Comparison of ENCODE assay signal across 8 mouse cellular contexts in the genomic region with DNA sequence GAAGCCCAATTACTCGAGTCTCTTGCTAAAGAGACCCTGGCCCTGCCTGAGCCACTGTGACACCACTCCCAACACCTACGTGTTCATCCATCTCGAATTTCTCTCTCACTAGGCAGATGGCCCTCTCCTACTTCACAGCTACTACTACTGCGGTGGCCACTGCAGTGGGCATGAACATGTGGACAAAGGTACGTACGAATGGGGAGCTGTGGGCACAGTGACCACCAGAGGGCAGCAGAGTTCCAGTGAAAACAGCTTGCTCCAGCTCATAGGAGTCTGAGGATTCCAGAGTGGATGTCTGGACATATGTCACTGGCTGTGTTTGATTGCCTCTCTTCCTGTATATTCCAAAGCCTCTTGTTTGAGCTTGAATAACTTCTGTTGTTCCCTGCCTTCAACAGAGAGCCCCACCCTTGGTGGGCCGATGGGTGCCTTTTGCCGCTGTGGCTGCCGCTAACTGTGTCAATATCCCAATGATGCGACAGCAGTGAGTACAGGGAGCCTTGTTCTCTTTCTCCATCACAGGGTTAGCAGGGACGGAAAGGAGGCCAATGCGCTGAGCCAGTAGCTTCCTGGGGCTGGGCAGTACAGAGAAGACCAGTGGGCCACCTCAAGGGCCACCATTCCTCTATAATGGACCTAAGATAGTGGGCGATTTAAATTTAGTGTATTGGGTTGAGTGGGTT. TPM values are rescaled to one million over a fixed set of nuclear protein-coding genes. Genes with fewer than 3 reads are reported as not detected.
DNase-seq lines count a peak whose midpoint lies in the region; ATAC-seq and TF ChIP-seq lines count a peak whose summit lies in the region.

No protein-coding gene starts in this region.

- H3K27me3 ChIP-seq in hindbrain, embryonic 15.5 days = no peaks in the 10 kb centered on the region
- H3K27me3 ChIP-seq in megakaryocyte, embryonic 14.5 days (replicated peaks) = no peaks in the 10 kb centered on the region

- no peak overlapping the region for H3K27ac ChIP-seq in hindbrain, embryonic 15.5 days (replicated peaks)
- H3K27ac ChIP-seq in left cerebral cortex, adult 2 months = no peak overlapping the region

- intact Hi-C loops in left cerebral cortex, adult 2 months (cut with DNase I) = loop anchor here (1.0 to 5.0 kb wide), 3 partner anchors 69 to 152 kb away; partner anchors contain the start of gene Cyp17a1

- no peak overlapping the region for H3K9ac ChIP-seq in hindbrain, embryonic 15.5 days

- H3K4me3 ChIP-seq in hindbrain, embryonic 15.5 days = no peak overlapping the region
- H3K4me3 ChIP-seq in left cerebral cortex, adult 2 months = no peak overlapping the region
- H3K4me3 ChIP-seq in megakaryocyte, embryonic 14.5 days (replicated peaks) = peak overlapping the region; percentile 34

- no peaks in the 10 kb centered on the region for H3K9me3 ChIP-seq in hindbrain, embryonic 15.5 days
- H3K9me3 ChIP-seq in megakaryocyte, embryonic 14.5 days = no peaks in the 10 kb centered on the region

- WGBS in hindbrain, embryonic 15.5 days = 57% methylated on average over 13 of the region's 13 CpGs

- H3K4me2 ChIP-seq in hindbrain, embryonic 15.5 days = no peak overlapping the region

- peak; percentile 80 for ATAC-seq in hindbrain, embryonic 15.5 days (ENCODE audit: low FRiP score, low read depth)

- DNase-seq in NIH3T3 (ENCODE audit: low read depth) = peak; percentile 91
- DNase-seq in cerebellum, adult 9-10 months = peak; percentile 88
- DNase-seq in frontal cortex, postnatal 10 days (ENCODE audit: low spot score in 2 of 2) = peak; percentile 62 to 76
- DNase-seq in left cerebral cortex, adult 2 months (ENCODE audit: extremely low spot score in 1 of 2, low spot score in 2 of 2) = peak; percentile 82 to 87
- peak; percentile 90 to 91 for DNase-seq in right cerebral cortex, adult 2 months (ENCODE audit: low spot score in 2 of 2)
- peak; percentile 67 for DNase-seq in urinary bladder, adult 2 months (ENCODE audit: low spot score)

- no peaks in the 10 kb centered on the region for H3K4me1 ChIP-seq in hindbrain, embryonic 15.5 days (replicated peaks)
- peaks cover 7% of the 10 kb centered on the region; the same call in 1 of the 2 replicates for H3K4me1 ChIP-seq in megakaryocyte, embryonic 14.5 days

- peaks cover 16% of the 10 kb centered on the region; the same call in 1 of the 2 replicates for H3K36me3 ChIP-seq in hindbrain, embryonic 15.5 days
- H3K36me3 ChIP-seq in megakaryocyte, embryonic 14.5 days (replicated peaks; ENCODE audit: low read length) = peaks cover 40% of the 10 kb centered on the region

- peak; percentile 100 for TF ChIP-seq CTCF in left cerebral cortex, adult 2 months (IDR thresholded peaks at IDR 0.05)

RNA-seq across cellular contexts. Expression of gene Wbp1l, which starts 10.9 kb away (rescaled TPM):
- 37.4 and 41.1 TPM in 2 replicates for polyA plus RNA-seq in hindbrain, embryonic 15.5 days (2015; fragmentation: Nextera tagmentation; extraction: Ambion mirVana)
- 10 to 100 TPM; 36.8 to 42.6 TPM for total RNA-seq in left cerebral cortex, adult 2 months (2021)
- polyA plus RNA-seq in megakaryocyte, embryonic 14.5 days (2012; ENCODE audit: insufficient read depth, low replicate concordance) = 43.5 and 51.0 TPM in 2 replicates
- 60.0 and 70.2 TPM in 2 replicates for polyA plus RNA-seq in urinary bladder, adult 2 months (2012; rRNA removed)

RNA-seq across cellular contexts. Expression of gene Sfxn2, which starts 14.8 kb away (rescaled TPM):
- 10.2 and 11.3 TPM in 2 replicates for polyA plus RNA-seq in hindbrain, embryonic 15.5 days (2015; fragmentation: Nextera tagmentation; extraction: Ambion mirVana)
- 1 to 10 TPM; 4.6 to 7.4 TPM for total RNA-seq in left cerebral cortex, adult 2 months (2021)
- polyA plus RNA-seq in megakaryocyte, embryonic 14.5 days (2012; ENCODE audit: insufficient read depth, low replicate concordance) = 0.38 TPM in 1 of 2 replicates, not detected in the other
- polyA plus RNA-seq in urinary bladder, adult 2 months (2012; rRNA removed) = 5.8 and 7.5 TPM in 2 replicates

RNA-seq across cellular contexts. Expression of gene Arl3, which starts 15.0 kb away (rescaled TPM):
- polyA plus RNA-seq in hindbrain, embryonic 15.5 days (2015; fragmentation: Nextera tagmentation; extraction: Ambion mirVana) = 208 and 221 TPM in 2 replicates
- total RNA-seq in left cerebral cortex, adult 2 months (2021) = 100 to 1,000 TPM; 120 to 129 TPM
- polyA plus RNA-seq in megakaryocyte, embryonic 14.5 days (2012; ENCODE audit: insufficient read depth, low replicate concordance) = 5.8 and 22.9 TPM in 2 replicates
- 93.7 and 103 TPM in 2 replicates for polyA plus RNA-seq in urinary bladder, adult 2 months (2012; rRNA removed)
